Mouse (Mus musculus) liver, embryonic 14.5 days (tissue): Measurements from ENCODE around the gene Bfsp2.

Experiments used
- CTCF ChIP-seq: IDR thresholded peaks from 2 replicates; pipeline ENCODE4 v1.5.1; 2016; ENCODE audit warnings: antibody characterized with exemption, low read depth, control low read depth
- EP300 ChIP-seq: IDR thresholded peaks from 2 replicates; pipeline ENCODE4 v1.6.1; 2016; ENCODE audit warnings: antibody characterized with exemption, low read depth

GRCm38 (mm10) chr9:103385600-103385999 is 94.6 kb downstream of the Bfsp2 start:
- TF ChIP-seq CTCF: no peak
- TF ChIP-seq EP300: no peak
